In genomic region chr9:36726131-36727033, GRCm38 (mm10) we compare ENCODE assay signal across 8 mouse cellular contexts. TPM values are rescaled to one million over a fixed set of nuclear protein-coding genes. Genes with fewer than 3 reads are reported as not detected.
DNase-seq lines count a peak whose midpoint lies in the region; ATAC-seq lines count a peak whose summit lies in the region.

No protein-coding gene starts in this region.

- H3K9ac ChIP-seq in lung, embryonic 16.5 days (ENCODE audit: low read length): peak overlapping the region; percentile 79

- under 1% methylated on average over 44 of the region's 53 CpGs for WGBS in lung, embryonic 16.5 days

- peaks cover 7% of the 10 kb centered on the region for H3K36me3 ChIP-seq in lung, embryonic 16.5 days (ENCODE audit: control insufficient read depth, insufficient read depth, low read length)

- H3K4me2 ChIP-seq in lung, embryonic 16.5 days (ENCODE audit: low read depth, low read length): peak overlapping the region; percentile 68

- peak; percentile 82 for DNase-seq in MEL-GATA-1-ER (ENCODE audit: extremely low read depth, low read depth)
- DNase-seq in cerebellum, adult 8-10 months: peak; percentile 92
- peak; percentile 95 for DNase-seq in forelimb bud, embryonic 11.5 days (ENCODE audit: low read depth, low spot score)
- DNase-seq in layer of hippocampus, adult 9-10 months (ENCODE audit: low spot score): peak; percentile 87
- peak; percentile 87 for DNase-seq in ovary, postnatal 10 days (ENCODE audit: low spot score)
- DNase-seq in thymus, postnatal 10 days (ENCODE audit: low spot score in 2 of 2): peak; percentile 81 to 85

- H3K9me3 ChIP-seq in lung, embryonic 16.5 days (ENCODE audit: control insufficient read depth, low read length): no peaks in the 10 kb centered on the region

- peak overlapping the region; percentile 92 for H3K27ac ChIP-seq in lung, embryonic 16.5 days (ENCODE audit: low read length)

- peaks cover 9% of the 10 kb centered on the region; the same call in 1 of the 2 replicates for H3K4me1 ChIP-seq in lung, embryonic 16.5 days (replicated peaks; ENCODE audit: control insufficient read depth, insufficient read depth, low read length)

- peak overlapping the region; percentile 77 for H3K4me3 ChIP-seq in lung, embryonic 16.5 days (ENCODE audit: low read length)

- no peaks in the 10 kb centered on the region for H3K27me3 ChIP-seq in lung, embryonic 16.5 days (ENCODE audit: control insufficient read depth, insufficient read depth, low read depth, low read length)

- peak; percentile 88 to 92 for ATAC-seq in hematopoietic stem cell, adult 5-6 weeks (replicated peaks in 1 of 2; ENCODE audit: insufficient read depth in 1 of 2, low FRiP score in 2 of 2, low TSS enrichment in 1 of 2, low read depth in 1 of 2, poor library complexity in 2 of 2, severe bottlenecking in 2 of 2)
- peak; percentile 96 for ATAC-seq in lung, embryonic 16.5 days (ENCODE audit: low read depth)

RNA-seq across cellular contexts. Expression of gene Chek1, which starts 0.5 kb away (rescaled TPM):
- total RNA-seq in hematopoietic stem cell, adult 5-6 weeks (2017): 46.9 and 118 TPM in 2 replicates
- 28.8 and 35.3 TPM in 2 replicates for polyA plus RNA-seq in lung, embryonic 16.5 days (2015; fragmentation: Nextera tagmentation; extraction: Ambion mirVana)

RNA-seq across cellular contexts. Expression of gene Acrv1, which starts 33.4 kb away (rescaled TPM):
- total RNA-seq in hematopoietic stem cell, adult 5-6 weeks (2017): not detected in 2 replicates
- not detected in 2 replicates for polyA plus RNA-seq in lung, embryonic 16.5 days (2015; fragmentation: Nextera tagmentation; extraction: Ambion mirVana)

RNA-seq across cellular contexts. Expression of gene Stt3a, which starts 41.1 kb away (rescaled TPM):
- total RNA-seq in hematopoietic stem cell, adult 5-6 weeks (2017): 306 and 650 TPM in 2 replicates
- 255 and 287 TPM in 2 replicates for polyA plus RNA-seq in lung, embryonic 16.5 days (2015; fragmentation: Nextera tagmentation; extraction: Ambion mirVana)

Comparison
In these comparisons a context has a peak if more than half of its experiments do, and no peak if none do; other contexts are left out.
1. Peak in every context shown above with its lines: DNase-seq, ATAC-seq, H3K4me3 ChIP-seq and H3K27ac ChIP-seq.